Mouse (Mus musculus) liver, embryonic 15.5 days (tissue): ENCODE measurements at regions not wholly inside any gene's neighbourhood (a gene's known extent, or its start where the extent isn't known, plus 50 kb on each side); places are given as distances from the start of the nearest gene placed in this dataset.
A peak's percentile ranks its signal among the peaks of the same experiment; 100 is the strongest.

ENCODE experiments used
- ATAC-seq: fragments of 200-750 bp; cut with Nextera tagmentation; 2 replicates; pipeline ENCODE4 v1.8.0; 2017; ENCODE audit warnings: moderate number of reproducible peaks, mild to moderate bottlenecking, moderate library complexity; ENCODE audit not compliant: insufficient read depth
- H3K27ac ChIP-seq: fragments of 300-500 bp; sonication (generic); replicated peaks from 2 replicates; pipeline ENCODE4 v1.5.1; 2015; ENCODE audit warnings: mild to moderate bottlenecking, inconsistent platforms
- H3K27me3 ChIP-seq: fragments of 300-500 bp; sonication (generic); 2 replicates; pipeline ENCODE4 v1.6.1; 2015; ENCODE audit warnings: mild to moderate bottlenecking, inconsistent platforms
- H3K36me3 ChIP-seq: fragments of 300-500 bp; sonication (generic); replicated peaks from 2 replicates; pipeline ENCODE4 v1.6.1; 2015; ENCODE audit warnings: moderate library complexity, mild to moderate bottlenecking, inconsistent platforms
- H3K4me1 ChIP-seq: fragments of 300-500 bp; sonication (generic); replicated peaks from 2 replicates; pipeline ENCODE4 v1.6.1; 2015; ENCODE audit warnings: inconsistent platforms
- H3K4me2 ChIP-seq: fragments of 300-500 bp; sonication (generic); 2 replicates; pipeline ENCODE4 v1.6.1; 2015; ENCODE audit warnings: moderate library complexity, mild to moderate bottlenecking, inconsistent platforms
- H3K4me3 ChIP-seq: fragments of 300-500 bp; sonication (generic); replicated peaks from 2 replicates; pipeline ENCODE4 v1.5.1; 2015; ENCODE audit warnings: mild to moderate bottlenecking, inconsistent platforms
- H3K9ac ChIP-seq: fragments of 300-500 bp; sonication (generic); 2 replicates; pipeline ENCODE4 v1.6.1; 2015; ENCODE audit warnings: moderate library complexity, mild to moderate bottlenecking, inconsistent platforms
- H3K9me3 ChIP-seq: fragments of 300-500 bp; sonication (generic); replicated peaks from 2 replicates; pipeline ENCODE4 v1.6.1; 2016; ENCODE audit warnings: inconsistent platforms
- WGBS: fragments of 180-500 bp; shearing (Covaris S2); methylation state at CpG from one replicate; pipeline ENCODE4 v1.1.7; 2015; ENCODE audit warnings: mixed read lengths; ENCODE audit not compliant: insufficient replicate concordance; 5-methylcytosine and 5-hydroxymethylcytosine counted together

- Histone ChIP-seq H3K4me2 (no peak overlapping the region), H3K27ac (no peak overlapping the region), H3K36me3 (no peaks in the 10 kb centered on the region), H3K9me3 (no peaks in the 10 kb centered on the region), H3K4me1 (peaks cover 40% of the 10 kb centered on the region), H3K9ac (no peak overlapping the region), H3K27me3 (no peaks in the 10 kb centered on the region), H3K4me3 (no peak overlapping the region)
- no peak for ATAC-seq
- 74% methylated on average over 1 of the region's 1 CpGs for WGBS
Observed at GRCm38 (mm10) chr14:36623036-36623435, 345.5 kb downstream of the Ccser2 start.

- 19% methylated on average over 1 of the region's 1 CpGs for WGBS
- H3K4me2 ChIP-seq = peak overlapping the region; percentile 42
Observed at GRCm38 (mm10) chr14:36618459-36619085, 350.0 kb downstream of the Ccser2 start.

GRCm38 (mm10) chr14:36617987-36618386 is 350.6 kb downstream of the Ccser2 start:
- Histone ChIP-seq H3K36me3 (no peaks in the 10 kb centered on the region), H3K9me3 (no peaks in the 10 kb centered on the region), H3K4me3 (no peak overlapping the region), H3K9ac (no peak overlapping the region), H3K27ac (peak overlapping the region; percentile 79), H3K4me2 (peak overlapping the region; percentile 42), H3K4me1 (peaks cover 29% of the 10 kb centered on the region), H3K27me3 (no peaks in the 10 kb centered on the region)
- peak; percentile 72 for ATAC-seq
- 30% methylated on average over 5 of the region's 5 CpGs for WGBS

More at GRCm38 (mm10) chr14:36618459-36619085, 350.0 kb downstream of the Ccser2 start:
- Histone ChIP-seq H3K4me1 (peaks cover 32% of the 10 kb centered on the region), H3K4me3 (no peak overlapping the region), H3K9ac (no peak overlapping the region), H3K27me3 (no peaks in the 10 kb centered on the region), H3K36me3 (no peaks in the 10 kb centered on the region), H3K9me3 (no peaks in the 10 kb centered on the region), H3K27ac (peak overlapping the region; percentile 79)
- peak; percentile 89 for ATAC-seq

GRCm38 (mm10) chr14:36614926-36615325 is 353.7 kb downstream of the Ccser2 start:
- H3K9me3 ChIP-seq = no peaks in the 10 kb centered on the region
- peaks cover 39% of the 10 kb centered on the region for H3K4me1 ChIP-seq
- H3K4me2 ChIP-seq = no peak overlapping the region
- no peaks in the 10 kb centered on the region for H3K27me3 ChIP-seq
- no peaks in the 10 kb centered on the region for H3K36me3 ChIP-seq
- H3K4me3 ChIP-seq = no peak overlapping the region
- ATAC-seq = no peak
- no peak overlapping the region for H3K27ac ChIP-seq
- 78% methylated on average over 3 of the region's 3 CpGs for WGBS
- no peak overlapping the region for H3K9ac ChIP-seq

- no peaks in the 10 kb centered on the region for H3K36me3 ChIP-seq
- H3K27ac ChIP-seq = peak overlapping the region; percentile 61
- H3K27me3 ChIP-seq = no peaks in the 10 kb centered on the region
- H3K4me3 ChIP-seq = no peak overlapping the region
- no peak overlapping the region for H3K9ac ChIP-seq
- peaks cover 20% of the 10 kb centered on the region for H3K4me1 ChIP-seq
- WGBS = 41% methylated on average over 3 of the region's 3 CpGs
- no peak overlapping the region for H3K4me2 ChIP-seq
- peak; percentile 96 for ATAC-seq
- H3K9me3 ChIP-seq = no peaks in the 10 kb centered on the region
Observed at GRCm38 (mm10) chr14:36612860-36613259, 355.7 kb downstream of the Ccser2 start.

GRCm38 (mm10) chr14:36584065-36584635 is 384.4 kb downstream of the Ccser2 start:
- ATAC-seq = peak; percentile 32; the same call in 1 of the 2 replicates
- Histone ChIP-seq H3K9ac (no peak overlapping the region), H3K27ac (no peak overlapping the region), H3K9me3 (no peaks in the 10 kb centered on the region), H3K4me2 (no peak overlapping the region), H3K4me3 (no peak overlapping the region), H3K27me3 (no peaks in the 10 kb centered on the region), H3K4me1 (0 out of 2 replicates have a peak, but pooled peaks cover 11% of the 10 kb centered on the region), H3K36me3 (no peaks in the 10 kb centered on the region)
- WGBS = 43% methylated on average over 4 of the region's 4 CpGs

- Histone ChIP-seq H3K4me2 (no peak overlapping the region), H3K36me3 (no peaks in the 10 kb centered on the region), H3K9ac (no peak overlapping the region), H3K9me3 (no peaks in the 10 kb centered on the region), H3K27me3 (no peaks in the 10 kb centered on the region), H3K4me1 (0 out of 2 replicates have a peak, but pooled peaks cover 11% of the 10 kb centered on the region), H3K4me3 (no peak overlapping the region), H3K27ac (no peak overlapping the region)
- ATAC-seq = peak; percentile 93
- 73% methylated on average over 3 of the region's 3 CpGs for whole genome bisulfite sequencing
Observed at GRCm38 (mm10) chr14:36583338-36584064, 385.1 kb downstream of the Ccser2 start.

- Histone ChIP-seq H3K4me3 (no peak overlapping the region), H3K4me1 (no peaks in the 10 kb centered on the region; the same call in 1 of the 2 replicates), H3K27ac (no peak overlapping the region), H3K36me3 (no peaks in the 10 kb centered on the region), H3K9me3 (no peaks in the 10 kb centered on the region), H3K9ac (no peak overlapping the region), H3K4me2 (no peak overlapping the region), H3K27me3 (no peaks in the 10 kb centered on the region)
- ATAC-seq = no peak
- 53% methylated on average over 3 of the region's 3 CpGs for WGBS
Observed at GRCm38 (mm10) chr14:36563229-36563865, 405.2 kb downstream of the Ccser2 start.

- 69% methylated on average over 5 of the region's 5 CpGs for WGBS
- Histone ChIP-seq H3K9ac (no peak overlapping the region), H3K27me3 (no peaks in the 10 kb centered on the region), H3K27ac (no peak overlapping the region), H3K4me1 (no peaks in the 10 kb centered on the region), H3K4me2 (no peak overlapping the region), H3K9me3 (no peaks in the 10 kb centered on the region), H3K4me3 (no peak overlapping the region), H3K36me3 (no peaks in the 10 kb centered on the region)
- no peak for ATAC-seq
Observed at GRCm38 (mm10) chr14:36537402-36537801, 431.2 kb downstream of the Ccser2 start.

- H3K4me1 ChIP-seq = no peaks in the 10 kb centered on the region
- ATAC-seq = no peak
- no peak overlapping the region for H3K27ac ChIP-seq
- 34% methylated on average over 1 of the region's 1 CpGs for WGBS
- H3K4me3 ChIP-seq = no peak overlapping the region
- H3K27me3 ChIP-seq = no peaks in the 10 kb centered on the region
- no peak overlapping the region for H3K9ac ChIP-seq
- H3K9me3 ChIP-seq = no peaks in the 10 kb centered on the region
- H3K4me2 ChIP-seq = no peak overlapping the region
- no peaks in the 10 kb centered on the region for H3K36me3 ChIP-seq
Observed at GRCm38 (mm10) chr14:36527310-36527709, 432.6 kb downstream of the 4930474N05Rik start.

GRCm38 (mm10) chr14:36525591-36526037 is 430.9 kb downstream of the 4930474N05Rik start:
- no peaks in the 10 kb centered on the region for H3K36me3 ChIP-seq
- no peak overlapping the region for H3K4me3 ChIP-seq
- H3K27me3 ChIP-seq = no peaks in the 10 kb centered on the region
- no peaks in the 10 kb centered on the region for H3K9me3 ChIP-seq
- H3K9ac ChIP-seq = no peak overlapping the region
- H3K4me2 ChIP-seq = no peak overlapping the region
- no peak overlapping the region for H3K27ac ChIP-seq
- no peak for ATAC-seq
- H3K4me1 ChIP-seq = no peaks in the 10 kb centered on the region
